Mouse (Mus musculus) liver, postnatal 0 days (tissue): ENCODE results near the gene Apobec3.
A peak's percentile ranks its signal among the peaks of the same experiment; 100 is the strongest.
"Not testable (repeated sequence)": the region's sequence is repeated elsewhere in the genome, so short reads cannot be mapped to it uniquely, and the experiment has no call there.

Source experiments
- CTCF ChIP-seq: sonication (generic); IDR thresholded peaks from 2 replicates; pipeline ENCODE4 v1.5.1; 2016; ENCODE audit warnings: antibody characterized with exemption, low read depth
- EP300 ChIP-seq: IDR thresholded peaks from 2 replicates; pipeline ENCODE4 v1.6.1; 2016; ENCODE audit warnings: antibody characterized with exemption, low read depth, mild to moderate bottlenecking

DNA sequence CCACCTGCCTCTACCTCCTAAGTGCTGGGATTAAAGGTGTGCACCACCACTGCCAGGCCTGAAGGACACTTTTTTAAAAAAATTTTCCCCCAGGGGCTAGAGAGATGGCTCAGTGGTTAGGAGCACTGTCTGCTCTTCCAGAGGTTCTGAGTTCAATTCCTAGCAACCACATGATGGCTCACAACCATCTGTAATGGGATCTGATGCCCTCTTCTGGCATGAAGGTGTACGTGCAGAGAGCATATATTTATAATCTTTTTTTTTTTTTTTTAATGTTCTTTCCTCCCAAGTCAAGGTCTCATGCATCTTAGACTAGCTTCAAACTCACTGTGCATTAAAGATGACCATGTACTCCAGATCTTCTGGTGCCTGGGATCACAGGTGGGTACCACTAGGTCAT lies 19.4 kb downstream of the Apobec3 start:
- TF ChIP-seq CTCF: peak; percentile 44
- TF ChIP-seq EP300: not testable (repeated sequence)
